Mouse (Mus musculus) midbrain, embryonic 12.5 days (tissue): ENCODE measurements at regions not wholly inside any gene's neighbourhood (a gene's known extent, or its start where the extent isn't known, plus 50 kb on each side); places are given as distances from the start of the nearest gene placed in this dataset.

ENCODE experiments used
- ATAC-seq: fragments of 200-750 bp; cut with Nextera tagmentation; 2 replicates; pipeline ENCODE4 v1.8.0; 2017; ENCODE audit warnings: low read depth, moderate TSS enrichment, moderate library complexity; ENCODE audit not compliant: low FRiP score
- H3K27ac ChIP-seq: fragments of 300-500 bp; sonication (generic); replicated peaks from 2 replicates; pipeline ENCODE4 v1.5.1; 2016; ENCODE audit warnings: mild to moderate bottlenecking
- H3K27me3 ChIP-seq: fragments of 300-500 bp; sonication (generic); 2 replicates; pipeline ENCODE4 v1.6.1; 2016; ENCODE audit warnings: mild to moderate bottlenecking
- H3K36me3 ChIP-seq: fragments of 300-500 bp; sonication (generic); 2 replicates; pipeline ENCODE4 v1.6.1; 2016
- H3K4me1 ChIP-seq: fragments of 300-500 bp; sonication (generic); 2 replicates; pipeline ENCODE4 v1.6.1; 2016
- H3K4me2 ChIP-seq: fragments of 300-500 bp; sonication (generic); replicated peaks from 2 replicates; pipeline ENCODE4 v1.6.1; 2016; ENCODE audit warnings: mild to moderate bottlenecking, moderate library complexity
- H3K4me3 ChIP-seq: fragments of 300-500 bp; sonication (generic); 2 replicates; pipeline ENCODE4 v1.5.1; 2016; ENCODE audit warnings: mild to moderate bottlenecking
- H3K9ac ChIP-seq: fragments of 300-500 bp; sonication (generic); replicated peaks from 2 replicates; pipeline ENCODE4 v1.6.1; 2016; ENCODE audit warnings: mild to moderate bottlenecking, moderate library complexity
- H3K9me3 ChIP-seq: fragments of 300-500 bp; sonication (generic); 2 replicates; pipeline ENCODE4 v1.6.1; 2016; ENCODE audit warnings: mild to moderate bottlenecking
- WGBS: fragments of 180-500 bp; shearing (Covaris S2); methylation state at CpG from one replicate; pipeline ENCODE4 v1.1.7; 2016; 5-methylcytosine and 5-hydroxymethylcytosine counted together

DNA sequence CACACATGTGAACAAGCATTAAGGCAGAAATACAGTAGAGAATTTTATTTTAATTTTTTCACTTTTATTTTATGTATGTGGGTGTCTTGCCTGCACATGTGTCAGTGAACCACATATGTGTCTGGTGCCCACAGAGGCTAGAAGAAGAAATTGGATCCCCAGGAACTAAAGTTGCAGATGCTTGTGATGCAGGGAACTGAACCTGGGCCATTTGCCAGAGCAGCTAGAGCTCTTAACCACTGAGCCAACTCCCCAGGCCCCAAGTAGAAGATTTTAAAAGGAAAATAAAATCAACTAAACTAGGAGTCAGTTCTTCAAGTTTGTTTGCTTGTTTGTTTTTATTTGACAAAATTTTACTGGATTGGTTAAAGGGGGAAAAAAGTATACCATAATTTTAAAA is 185.5 kb upstream of the Kdm8 start:
- H3K4me2 ChIP-seq: no peak overlapping the region
- no peaks in the 10 kb centered on the region for H3K36me3 ChIP-seq
- H3K9ac ChIP-seq: no peak overlapping the region
- H3K4me1 ChIP-seq: peaks cover 20% of the 10 kb centered on the region
- no peaks in the 10 kb centered on the region for H3K9me3 ChIP-seq
- H3K4me3 ChIP-seq: no peak overlapping the region
- no peaks in the 10 kb centered on the region for H3K27me3 ChIP-seq
- H3K27ac ChIP-seq: no peak overlapping the region
- no peak for ATAC-seq

DNA sequence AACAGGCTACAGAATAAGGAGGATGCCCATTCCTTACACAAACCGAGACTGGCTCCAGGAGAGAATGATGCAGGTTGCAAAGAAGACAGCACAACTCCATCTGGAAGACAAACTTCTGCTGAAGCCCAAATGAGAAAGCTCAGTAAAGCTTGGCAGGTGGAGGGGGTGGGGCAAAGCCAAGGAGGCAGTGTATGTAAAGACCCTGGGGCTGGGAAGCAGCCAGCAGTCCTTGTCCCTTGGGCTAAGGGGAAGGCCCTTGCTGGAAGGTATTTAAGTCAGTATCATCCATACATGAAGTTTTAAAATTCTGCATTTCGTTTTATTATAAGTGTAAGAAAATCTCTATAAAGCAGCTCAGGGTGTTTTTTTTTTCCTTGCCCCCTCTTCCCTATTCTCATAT is 182.3 kb upstream of the Kdm8 start:
- no peak for ATAC-seq
- H3K27ac ChIP-seq: peak overlapping the region; percentile 74; the same call in 1 of the 2 replicates
- no peaks in the 10 kb centered on the region for H3K36me3 ChIP-seq
- H3K4me1 ChIP-seq: peaks cover 15% of the 10 kb centered on the region
- 79% methylated on average over 2 of the region's 2 CpGs for WGBS
- no peaks in the 10 kb centered on the region for H3K9me3 ChIP-seq
- H3K27me3 ChIP-seq: no peaks in the 10 kb centered on the region
- no peak overlapping the region for H3K4me3 ChIP-seq
- H3K4me2 ChIP-seq: no peak overlapping the region
- no peak overlapping the region for H3K9ac ChIP-seq

DNA sequence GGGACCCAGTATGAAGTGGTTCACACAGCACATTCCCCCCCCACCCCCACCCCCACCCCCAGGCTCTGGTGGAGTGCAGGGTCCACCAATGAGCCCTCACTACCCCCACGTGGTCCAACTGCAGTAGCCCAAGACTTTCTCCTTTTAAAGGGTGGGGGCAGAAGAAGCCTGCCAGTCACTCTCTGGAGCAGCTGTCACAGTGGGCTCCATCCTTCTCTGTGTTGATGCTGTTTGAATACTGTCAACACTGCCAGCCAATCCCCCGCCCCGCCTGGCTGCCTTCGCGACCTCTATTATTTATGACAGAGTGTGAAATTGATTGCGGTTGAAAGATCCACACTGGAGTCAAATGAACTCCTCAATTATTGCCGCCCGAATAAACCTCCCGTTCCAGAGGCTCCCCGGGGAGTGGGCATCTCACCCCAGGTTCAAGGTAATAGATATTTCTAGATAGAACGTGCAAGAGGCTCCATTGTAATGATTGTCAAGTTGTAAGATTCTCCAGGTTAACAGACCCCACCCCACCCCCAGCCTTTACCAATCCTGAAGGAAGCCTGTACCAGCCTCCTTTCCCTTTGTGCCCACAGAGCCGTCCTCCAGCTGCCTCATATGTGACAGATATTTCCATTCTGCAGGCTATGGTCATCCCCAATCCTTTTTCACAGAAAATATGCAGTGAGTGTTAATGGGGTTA is 181.7 kb upstream of the Kdm8 start:
- Histone ChIP-seq H3K27ac (peak overlapping the region; percentile 74), H3K4me2 (0 out of 2 replicates have a peak overlapping the region, but pooled peaks have one; percentile 12), H3K36me3 (no peaks in the 10 kb centered on the region), H3K4me3 (no peak overlapping the region), H3K27me3 (no peaks in the 10 kb centered on the region), H3K9me3 (no peaks in the 10 kb centered on the region), H3K9ac (no peak overlapping the region), H3K4me1 (peaks cover 15% of the 10 kb centered on the region)
- WGBS: 36% methylated on average over 12 of the region's 12 CpGs
- peak; percentile 93 for ATAC-seq

DNA sequence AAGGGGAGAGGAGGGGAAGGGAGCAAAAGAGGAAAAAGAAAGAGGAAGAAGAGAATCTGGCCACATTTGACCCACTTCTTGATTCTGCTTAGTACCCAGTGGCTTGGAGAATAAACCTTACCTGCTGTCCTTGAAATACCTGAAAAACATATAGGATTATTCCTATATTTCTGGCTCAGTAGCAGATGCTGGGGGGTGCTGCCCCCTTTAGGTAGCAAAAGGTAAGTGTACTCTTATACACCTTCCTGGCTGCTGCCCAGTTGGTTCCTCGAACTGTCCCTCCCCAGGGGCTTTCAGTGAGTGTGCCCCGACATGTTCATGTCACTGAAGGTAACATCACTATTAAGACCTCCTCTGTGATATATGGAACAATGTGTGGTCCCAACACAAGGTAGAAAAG is 180.7 kb upstream of the Kdm8 start:
- H3K9me3 ChIP-seq: no peaks in the 10 kb centered on the region
- H3K9ac ChIP-seq: no peak overlapping the region
- no peaks in the 10 kb centered on the region for H3K27me3 ChIP-seq
- no peaks in the 10 kb centered on the region for H3K36me3 ChIP-seq
- 64% methylated on average over 2 of the region's 2 CpGs for WGBS
- ATAC-seq: no peak
- H3K4me1 ChIP-seq: peaks cover 15% of the 10 kb centered on the region
- H3K4me2 ChIP-seq: no peak overlapping the region
- H3K27ac ChIP-seq: peak overlapping the region; percentile 74
- no peak overlapping the region for H3K4me3 ChIP-seq

GRCm38 (mm10) chr7:125270711-125271110 is 173.8 kb upstream of the Kdm8 start:
- Histone ChIP-seq H3K4me3 (no peak overlapping the region), H3K9me3 (no peaks in the 10 kb centered on the region), H3K27ac (no peak overlapping the region), H3K36me3 (no peaks in the 10 kb centered on the region), H3K4me1 (no peaks in the 10 kb centered on the region), H3K27me3 (no peaks in the 10 kb centered on the region), H3K4me2 (no peak overlapping the region), H3K9ac (no peak overlapping the region)
- 71% methylated on average over 3 of the region's 3 CpGs for WGBS
- no peak for ATAC-seq

- H3K4me3 ChIP-seq: no peak overlapping the region
- WGBS: 67% methylated on average over 4 of the region's 4 CpGs
- no peak overlapping the region for H3K4me2 ChIP-seq
- H3K9me3 ChIP-seq: no peaks in the 10 kb centered on the region
- no peak overlapping the region for H3K9ac ChIP-seq
- no peak for ATAC-seq
- no peak overlapping the region for H3K27ac ChIP-seq
- no peaks in the 10 kb centered on the region for H3K27me3 ChIP-seq
- H3K4me1 ChIP-seq: no peaks in the 10 kb centered on the region
- H3K36me3 ChIP-seq: no peaks in the 10 kb centered on the region
Measured at GRCm38 (mm10) chr7:125271356-125271755, 173.1 kb upstream of the Kdm8 start.

GRCm38 (mm10) chr7:125281371-125281770 is 163.1 kb upstream of the Kdm8 start:
- Histone ChIP-seq H3K4me2 (no peak overlapping the region), H3K27ac (no peak overlapping the region), H3K27me3 (no peaks in the 10 kb centered on the region), H3K4me1 (no peaks in the 10 kb centered on the region), H3K9ac (no peak overlapping the region), H3K4me3 (no peak overlapping the region), H3K9me3 (no peaks in the 10 kb centered on the region), H3K36me3 (no peaks in the 10 kb centered on the region)
- no peak for ATAC-seq
- 88% methylated on average over 3 of the region's 3 CpGs for WGBS

GRCm38 (mm10) chr7:125295226-125295625 is 149.2 kb upstream of the Kdm8 start:
- H3K4me3 ChIP-seq: no peak overlapping the region
- 0 out of 2 replicates have a peak, but pooled peaks cover 2% of the 10 kb centered on the region for H3K4me1 ChIP-seq
- no peak overlapping the region for H3K9ac ChIP-seq
- no peaks in the 10 kb centered on the region for H3K9me3 ChIP-seq
- 76% methylated on average over 2 of the region's 2 CpGs for WGBS
- H3K27me3 ChIP-seq: no peaks in the 10 kb centered on the region
- no peak for ATAC-seq
- H3K4me2 ChIP-seq: no peak overlapping the region
- no peak overlapping the region for H3K27ac ChIP-seq
- no peaks in the 10 kb centered on the region for H3K36me3 ChIP-seq

DNA sequence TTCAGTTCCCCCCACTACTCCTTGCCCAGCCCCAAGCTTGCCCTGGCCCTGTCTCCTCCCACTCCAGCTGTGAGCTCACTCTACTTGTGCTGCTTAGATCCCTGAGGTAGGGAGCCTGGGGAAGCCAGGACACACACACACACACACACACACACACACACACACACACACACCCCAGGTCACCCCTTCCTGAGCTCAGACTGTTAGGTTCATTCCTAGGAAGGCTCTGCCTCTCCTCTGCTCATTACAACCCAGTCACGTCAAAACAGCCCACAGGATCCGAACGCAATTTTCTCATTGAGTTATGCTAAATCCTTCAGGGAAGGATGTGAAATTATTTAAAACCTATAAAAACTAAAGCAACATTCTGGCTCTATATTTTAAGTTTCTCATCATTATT is 136.0 kb upstream of the Kdm8 start:
- no peak for ATAC-seq
- Histone ChIP-seq H3K9me3 (no peaks in the 10 kb centered on the region), H3K4me1 (no peaks in the 10 kb centered on the region), H3K4me2 (no peak overlapping the region), H3K27me3 (no peaks in the 10 kb centered on the region), H3K9ac (no peak overlapping the region), H3K4me3 (no peak overlapping the region), H3K27ac (no peak overlapping the region), H3K36me3 (no peaks in the 10 kb centered on the region)
- WGBS: 56% methylated on average over 3 of the region's 3 CpGs

- Histone ChIP-seq H3K36me3 (no peaks in the 10 kb centered on the region), H3K9ac (no peak overlapping the region), H3K4me2 (no peak overlapping the region), H3K27me3 (no peaks in the 10 kb centered on the region), H3K4me3 (no peak overlapping the region), H3K27ac (no peak overlapping the region), H3K4me1 (no peaks in the 10 kb centered on the region), H3K9me3 (no peaks in the 10 kb centered on the region)
- WGBS: 85% methylated on average over 4 of the region's 4 CpGs
- no peak for ATAC-seq
Measured at GRCm38 (mm10) chr7:125310971-125311370, 133.5 kb upstream of the Kdm8 start.

DNA sequence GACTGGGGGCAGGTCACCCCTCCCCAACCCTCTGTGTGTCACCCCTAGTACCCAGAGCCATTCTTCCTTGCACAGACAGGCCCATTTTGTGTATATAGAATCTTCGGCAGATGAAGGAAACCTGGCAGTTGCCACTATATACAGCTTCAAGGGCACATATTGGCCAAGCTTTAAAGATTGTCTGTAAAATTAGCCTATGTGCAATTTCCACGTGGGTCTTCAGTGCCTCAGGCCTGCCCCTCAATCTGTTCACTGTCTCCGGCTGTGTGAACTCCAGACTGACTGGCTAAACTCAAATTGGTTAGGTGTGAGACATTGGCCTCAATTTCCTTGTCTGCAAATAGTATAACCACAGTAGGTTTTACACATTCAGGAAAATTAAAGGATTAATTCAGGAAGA is 130.9 kb upstream of the Kdm8 start:
- no peaks in the 10 kb centered on the region for H3K36me3 ChIP-seq
- H3K27ac ChIP-seq: no peak overlapping the region
- no peak for ATAC-seq
- H3K9me3 ChIP-seq: no peaks in the 10 kb centered on the region
- WGBS: 89% methylated on average over 3 of the region's 3 CpGs
- H3K9ac ChIP-seq: no peak overlapping the region
- no peak overlapping the region for H3K4me2 ChIP-seq
- H3K4me3 ChIP-seq: no peak overlapping the region
- no peaks in the 10 kb centered on the region for H3K27me3 ChIP-seq
- no peaks in the 10 kb centered on the region for H3K4me1 ChIP-seq

GRCm38 (mm10) chr7:125334769-125335168 is 109.7 kb upstream of the Kdm8 start:
- ATAC-seq: no peak
- no peaks in the 10 kb centered on the region for H3K27me3 ChIP-seq
- no peak overlapping the region for H3K4me2 ChIP-seq
- H3K9ac ChIP-seq: no peak overlapping the region
- no peaks in the 10 kb centered on the region for H3K9me3 ChIP-seq
- H3K4me3 ChIP-seq: no peak overlapping the region
- no peak overlapping the region for H3K27ac ChIP-seq
- 92% methylated on average over 2 of the region's 2 CpGs for WGBS
- no peaks in the 10 kb centered on the region; the same call in 1 of the 2 replicates for H3K4me1 ChIP-seq
- H3K36me3 ChIP-seq: no peaks in the 10 kb centered on the region

DNA sequence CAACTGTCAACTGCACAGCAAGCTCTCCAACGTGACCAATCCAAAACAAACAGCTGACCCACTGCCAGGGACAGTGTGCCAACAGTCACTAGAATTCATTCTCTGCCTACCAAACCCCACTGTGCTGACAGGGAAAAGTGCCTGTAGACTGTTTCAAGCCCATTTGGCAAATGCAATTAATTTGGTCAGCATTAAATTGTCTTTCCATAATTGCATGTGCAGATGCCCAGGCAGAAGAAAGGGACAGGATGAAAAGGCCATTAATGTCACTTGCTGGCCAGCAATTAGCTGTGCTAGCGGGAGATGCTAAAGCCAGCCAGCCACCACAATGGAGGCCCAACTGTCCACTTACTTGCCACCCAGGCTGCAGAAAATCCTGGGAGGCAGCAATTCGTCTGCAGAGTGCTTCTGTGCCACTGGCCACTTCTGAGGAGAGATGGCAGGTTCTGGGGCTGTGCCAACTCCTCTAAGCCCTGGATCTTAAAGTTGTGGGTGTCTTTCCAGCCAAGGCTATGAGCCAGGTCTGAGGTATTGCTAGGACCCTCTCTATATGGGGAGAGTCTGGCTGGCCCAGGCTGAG is 108.8 kb upstream of the Kdm8 start:
- Histone ChIP-seq H3K4me3 (no peak overlapping the region), H3K36me3 (no peaks in the 10 kb centered on the region), H3K27ac (no peak overlapping the region), H3K9ac (no peak overlapping the region), H3K4me2 (no peak overlapping the region), H3K9me3 (no peaks in the 10 kb centered on the region), H3K4me1 (peaks cover 3% of the 10 kb centered on the region), H3K27me3 (no peaks in the 10 kb centered on the region)
- 59% methylated on average over 3 of the region's 3 CpGs for WGBS
- ATAC-seq: no peak
